Mouse (Mus musculus): ENCODE data around the gene Pheta2.

The Pheta2 gene

GRCm38 (mm10) chr15:82338593-82339112 lies at the start of gene Pheta2, which contains the start of the genes Naga and Smdt1:
TSS of gene Pheta2 (plus strand) at chr15:82338942.
TSS of gene Naga (minus strand) at chr15:82338925.
TSS of gene Smdt1 (plus strand) at chr15:82338959.
- in situ Hi-C loops (cut with MboI, MseI) = no loop called here

GRCm38 (mm10) chr15:82290252-82290651 lies 48.5 kb upstream of the Pheta2 start:
- in situ Hi-C loops (cut with MboI, MseI) = no loop called here

DNA sequence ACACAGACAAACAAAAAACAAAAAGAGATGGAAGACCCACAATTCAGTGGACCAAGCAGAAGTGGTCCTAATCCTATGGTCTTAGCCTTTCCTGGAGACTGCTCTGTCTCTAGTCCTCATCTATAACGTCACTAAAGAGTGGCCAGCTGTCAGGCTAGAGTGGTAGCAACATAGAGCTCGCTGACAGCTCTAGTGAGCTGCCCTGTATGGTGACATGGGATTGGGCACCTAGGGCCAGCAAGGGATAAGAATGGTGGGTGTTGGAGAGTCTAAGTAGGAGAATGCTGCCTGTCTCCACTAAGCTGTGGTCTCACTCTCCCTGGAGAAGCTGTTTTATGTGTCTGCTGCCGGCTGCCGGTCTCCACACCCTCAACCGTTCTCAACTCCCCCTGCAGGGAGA lies 45.9 kb upstream of the Pheta2 start:
- in situ Hi-C loops (cut with MboI, MseI) = no loop called here

GRCm38 (mm10) chr15:82293271-82293711 lies 45.5 kb upstream of the Pheta2 start:
- in situ Hi-C loops (cut with MboI, MseI) = no loop called here

GRCm38 (mm10) chr15:82294059-82294458 lies 44.7 kb upstream of the Pheta2 start:
- in situ Hi-C loops (cut with MboI, MseI) = no loop called here

DNA sequence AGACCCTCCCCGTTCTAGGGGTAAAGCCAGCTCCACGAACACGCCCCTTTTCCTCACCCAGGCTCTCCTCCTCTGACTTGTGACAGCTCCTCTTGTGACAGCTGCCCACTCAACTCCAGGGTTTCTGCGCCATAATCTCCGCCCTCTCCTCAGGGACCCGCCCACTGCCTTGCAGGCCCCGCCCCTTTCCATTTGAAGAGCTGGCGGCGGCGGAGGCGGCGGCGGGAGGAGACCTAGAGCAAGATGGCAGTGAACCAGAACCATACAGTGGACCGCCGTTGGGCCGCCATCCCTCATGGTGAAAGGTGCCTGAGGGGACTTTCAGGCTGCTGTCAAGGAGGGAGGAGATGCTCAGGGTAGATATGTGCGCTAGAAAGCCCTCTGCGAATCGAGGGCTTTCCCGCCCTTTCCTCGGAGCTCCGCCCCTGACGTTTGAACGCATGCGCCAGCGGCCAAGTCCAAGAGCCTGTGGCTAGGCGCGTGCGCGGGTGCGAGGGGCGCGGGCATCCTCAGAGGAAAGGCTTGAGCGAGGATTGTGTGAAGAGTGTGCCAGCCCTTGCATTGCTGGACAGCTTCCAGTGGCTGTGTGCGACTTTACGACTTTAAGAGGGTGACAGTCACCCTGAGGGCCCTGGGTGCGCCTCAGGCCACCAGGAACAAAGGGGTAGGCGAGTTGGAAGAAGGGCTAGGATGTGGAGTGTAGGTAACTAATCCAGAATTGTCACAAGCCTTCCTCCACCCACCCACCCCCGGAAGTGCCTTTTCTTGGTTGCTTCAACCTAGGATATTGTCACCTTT lies 39.8 kb upstream of the Pheta2 start, which contains the start of gene Wbp2nl:
Wbp2nl (plus strand) TSS at position 191 of the 798 bp plus-strand sequence.
- in situ Hi-C loops (cut with MboI, MseI) = no loop called here

GRCm38 (mm10) chr15:82307107-82307506 lies 31.6 kb upstream of the Pheta2 start:
- in situ Hi-C loops (cut with MboI, MseI) = no loop called here

- in situ Hi-C loops (cut with MboI, MseI) = no loop called here
Measured at GRCm38 (mm10) chr15:82308416-82308815, 30.3 kb upstream of the Pheta2 start.

DNA sequence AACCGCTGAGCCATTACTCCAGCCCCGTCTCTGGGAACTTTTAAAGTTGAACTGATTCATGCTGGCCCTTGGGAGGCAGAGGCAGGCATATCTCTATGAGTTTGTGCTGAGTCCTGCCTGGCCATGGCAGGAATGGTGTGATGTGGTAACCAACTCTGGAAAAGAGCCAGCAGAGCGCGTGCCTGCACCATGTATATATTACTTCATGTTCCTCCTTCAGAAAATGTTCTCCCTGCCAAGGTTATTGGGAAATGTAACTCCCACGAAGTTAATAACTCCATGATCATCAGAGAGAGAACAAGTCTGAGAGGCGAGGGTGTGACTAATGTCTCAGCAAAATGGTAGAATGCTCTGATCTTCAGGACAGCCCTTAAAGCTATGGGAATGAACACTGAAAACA lies 20.9 kb upstream of the Pheta2 start:
- in situ Hi-C loops (cut with MboI, MseI) = no loop called here

GRCm38 (mm10) chr15:82319613-82320012 lies 19.1 kb upstream of the Pheta2 start:
- in situ Hi-C loops (cut with MboI, MseI) = no loop called here

DNA sequence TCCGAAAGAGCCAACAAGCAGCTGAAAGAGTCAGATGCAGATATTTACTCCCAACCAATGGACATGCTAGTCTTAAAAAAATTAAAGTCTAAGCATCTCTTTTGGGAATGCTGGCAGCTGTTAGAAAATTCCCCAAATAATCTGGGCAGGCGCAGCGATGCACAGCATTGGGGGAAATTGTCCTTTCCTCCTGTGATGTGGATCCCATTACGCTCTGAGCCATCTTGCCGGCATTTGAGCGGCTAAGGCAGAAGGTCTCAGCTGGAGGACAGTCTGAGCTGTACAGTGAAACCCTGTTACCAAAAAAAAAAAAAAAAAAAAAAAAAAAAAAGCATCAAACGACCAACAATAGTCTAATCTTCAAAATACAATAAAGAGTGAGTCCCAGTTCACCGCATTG lies 16.5 kb upstream of the Pheta2 start:
- in situ Hi-C loops (cut with MboI, MseI) = no loop called here

GRCm38 (mm10) chr15:82325382-82325781 lies 13.4 kb upstream of the Pheta2 start:
- in situ Hi-C loops (cut with MboI, MseI) = no loop called here

- in situ Hi-C loops (cut with MboI, MseI) = no loop called here
Measured at GRCm38 (mm10) chr15:82335194-82335593, 3.5 kb upstream of the Pheta2 start.

DNA sequence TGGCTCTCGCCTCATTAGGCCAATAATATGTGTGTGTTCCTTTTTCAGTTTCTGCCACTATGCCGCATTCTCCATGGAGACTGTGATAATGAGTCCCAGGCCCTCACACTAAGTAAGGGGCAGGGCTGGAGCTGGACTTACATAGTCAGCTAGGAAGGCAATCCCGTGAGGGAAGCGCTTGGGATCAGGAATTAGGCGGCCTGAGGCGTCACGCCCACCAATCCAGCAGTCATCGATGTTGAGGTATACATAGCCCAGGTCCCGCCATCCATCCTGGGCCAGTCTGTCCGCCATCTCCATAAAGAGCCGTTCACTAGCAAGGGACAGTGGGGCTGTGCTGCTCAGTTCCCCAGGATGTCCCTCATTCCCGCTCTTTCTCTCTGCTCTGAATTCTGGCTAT lies 2.1 kb upstream of the Pheta2 start:
- in situ Hi-C loops (cut with MboI, MseI) = no loop called here

GRCm38 (mm10) chr15:82337875-82338274 lies 867 bp upstream of the Pheta2 start:
- in situ Hi-C loops (cut with MboI, MseI) = no loop called here

GRCm38 (mm10) chr15:82339150-82339549 lies 408 bp downstream of the Pheta2 start:
- in situ Hi-C loops (cut with MboI, MseI) = no loop called here

GRCm38 (mm10) chr15:82339634-82340254 lies 1.0 kb downstream of the Pheta2 start:
- in situ Hi-C loops (cut with MboI, MseI) = no loop called here

GRCm38 (mm10) chr15:82340414-82341035 lies 1.8 kb downstream of the Pheta2 start:
- in situ Hi-C loops (cut with MboI, MseI) = no loop called here

DNA sequence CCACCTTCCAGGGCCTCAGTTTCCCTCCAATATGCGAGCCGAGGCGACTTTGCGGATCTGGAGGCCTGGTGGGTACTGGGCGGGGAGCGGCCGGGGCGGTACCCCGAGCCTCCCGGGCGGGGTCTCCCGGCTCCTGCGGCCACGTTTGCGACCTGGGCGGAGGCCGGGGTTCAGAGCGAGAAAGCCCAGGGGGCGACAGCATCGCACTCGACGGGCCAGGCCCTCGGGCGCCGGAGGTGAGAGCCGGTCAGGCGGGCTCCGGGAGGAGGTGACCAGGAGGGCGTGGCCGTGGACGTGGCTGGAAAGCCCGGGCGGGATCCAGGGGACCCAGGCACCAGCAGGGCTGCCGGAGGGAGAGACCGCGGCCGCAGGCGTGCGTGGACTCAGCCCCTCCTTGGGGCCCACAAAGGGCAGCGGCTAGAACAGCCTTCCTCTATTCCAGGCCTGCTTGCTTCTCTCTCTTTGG lies 2.3 kb downstream of the Pheta2 start:
- in situ Hi-C loops (cut with MboI, MseI) = no loop called here

DNA sequence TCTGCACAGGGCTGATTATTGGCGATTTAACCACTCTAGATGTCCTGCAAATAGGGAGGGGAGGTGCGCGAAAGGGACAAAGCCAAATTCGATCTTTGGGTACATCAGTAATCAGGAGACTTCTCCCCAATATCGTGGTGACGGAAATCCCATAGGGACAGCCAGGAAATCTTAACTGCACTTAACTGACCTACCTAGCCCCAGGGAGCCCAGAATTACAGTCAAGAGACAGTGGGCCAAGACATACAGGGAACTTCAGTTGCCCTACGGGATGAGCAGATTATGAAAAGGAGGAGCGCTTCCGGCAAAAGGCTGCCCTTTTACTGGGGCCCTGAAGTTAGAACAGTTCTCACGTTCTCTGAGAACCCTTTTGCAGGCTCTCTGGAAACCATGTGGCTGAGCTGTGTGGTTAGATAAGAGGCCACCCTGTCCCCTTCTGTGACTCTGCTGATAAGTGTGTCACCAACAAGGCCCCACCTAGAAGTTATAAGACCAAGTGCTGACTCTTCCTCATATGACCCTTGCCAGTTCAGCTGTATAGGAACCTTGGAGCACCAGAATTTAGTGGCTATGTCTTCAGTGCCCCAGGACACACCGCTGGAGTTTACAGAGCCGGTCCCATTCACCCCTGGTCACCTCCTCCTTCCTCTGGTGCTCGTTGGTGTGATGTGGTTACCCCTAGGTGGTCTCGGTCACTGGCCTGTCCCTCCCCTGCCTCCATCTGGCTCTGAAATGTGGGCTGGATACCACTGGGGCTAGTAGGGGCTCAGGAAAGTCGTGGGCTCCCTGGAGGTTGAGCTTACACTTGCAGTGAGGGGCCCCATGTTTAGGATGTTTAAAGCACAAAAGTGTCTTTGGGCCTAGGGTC lies 3.2 kb downstream of the Pheta2 start:
- in situ Hi-C loops (cut with MboI, MseI) = no loop called here

- in situ Hi-C loops (cut with MboI, MseI) = no loop called here
Measured at GRCm38 (mm10) chr15:82342543-82342935, 3.8 kb downstream of the Pheta2 start.
